Mouse (Mus musculus) right cerebral cortex, adult 2 months (tissue): ENCODE measurements around the gene Yipf4.
"Not testable (repeated sequence)": the region's sequence is repeated elsewhere in the genome, so short reads cannot be mapped to it uniquely, and the experiment has no call there.

Experiments
- DNase-seq, 2 experiments: peaks; one replicate each; pipeline ENCODE4 v3.0.0; 2021 to 2022; ENCODE audit warnings: low spot score in 2 of 2

The Yipf4 gene

GRCm38 (mm10) chr17:74489024-74489900 is at the start of gene Yipf4:
Gene Yipf4 (plus strand): TSS chr17:74489493.
- peak; percentile 99 for DNase-seq

- no peak for DNase-seq
Measured at GRCm38 (mm10) chr17:74440486-74440885, 48.8 kb upstream of the Yipf4 start.

- DNase-seq = no peak
Measured at GRCm38 (mm10) chr17:74449776-74450175, 39.5 kb upstream of the Yipf4 start.

- no peak for DNase-seq
Measured at GRCm38 (mm10) chr17:74453928-74454327, 35.4 kb upstream of the Yipf4 start.

GRCm38 (mm10) chr17:74454660-74455059 is 34.6 kb upstream of the Yipf4 start:
- DNase-seq = no peak

- no peak for DNase-seq
Measured at GRCm38 (mm10) chr17:74455426-74455825, 33.9 kb upstream of the Yipf4 start.

- no peak for DNase-seq
Measured at GRCm38 (mm10) chr17:74456825-74457224, 32.5 kb upstream of the Yipf4 start.

- no peak for DNase-seq
Measured at GRCm38 (mm10) chr17:74457972-74458677, 31.2 kb upstream of the Yipf4 start.

GRCm38 (mm10) chr17:74458711-74459408 is 30.4 kb upstream of the Yipf4 start, which contains the start of gene Nlrc4:
Gene Nlrc4 (minus strand): TSS chr17:74459142.
- no peak for DNase-seq

GRCm38 (mm10) chr17:74463510-74463909 is 25.8 kb upstream of the Yipf4 start:
- DNase-seq = no peak

- not testable (repeated sequence) for DNase-seq
Measured at GRCm38 (mm10) chr17:74467981-74468380, 21.3 kb upstream of the Yipf4 start.

- DNase-seq = not testable (repeated sequence)
Measured at GRCm38 (mm10) chr17:74470133-74470532, 19.2 kb upstream of the Yipf4 start.

GRCm38 (mm10) chr17:74480361-74481069 is 8.8 kb upstream of the Yipf4 start:
- DNase-seq = no peak

- DNase-seq = no peak
Measured at GRCm38 (mm10) chr17:74489901-74490220, 568 bp downstream of the Yipf4 start.

- no peak for DNase-seq
Measured at GRCm38 (mm10) chr17:74491565-74491964, 2.3 kb downstream of the Yipf4 start.

- no peak for DNase-seq
Measured at GRCm38 (mm10) chr17:74500204-74500603, 10.9 kb downstream of the Yipf4 start.

GRCm38 (mm10) chr17:74501085-74501484 is 11.8 kb downstream of the Yipf4 start:
- DNase-seq = no peak

GRCm38 (mm10) chr17:74507934-74508333 is 18.6 kb downstream of the Yipf4 start:
- no peak for DNase-seq

GRCm38 (mm10) chr17:74508600-74508999 is 19.3 kb downstream of the Yipf4 start:
- DNase-seq = no peak

GRCm38 (mm10) chr17:74512308-74512707 is 23.0 kb downstream of the Yipf4 start:
- DNase-seq = no peak

GRCm38 (mm10) chr17:74522797-74523723 is 33.8 kb downstream of the Yipf4 start:
- no peak for DNase-seq
